In genomic region chr16:38137296-38137695, GRCm38 (mm10) we compare ENCODE assay signal across 8 mouse cellular contexts. TPM values are rescaled to one million over a fixed set of nuclear protein-coding genes. Genes with fewer than 3 reads are reported as not detected.
DNase-seq lines count a peak whose midpoint lies in the region; ATAC-seq and TF ChIP-seq lines count a peak whose summit lies in the region.

No protein-coding gene starts in this region.

- peak; percentile 67; the same call in 1 of the 2 replicates for TF ChIP-seq CTCF in small intestine, adult 2 months (IDR thresholded peaks at IDR 0.05; ENCODE audit: extremely low read depth, insufficient read length, insufficient replicate concordance, low read depth, low read length)

- H3K4me2 ChIP-seq in embryonic facial prominence, embryonic 15.5 days (replicated peaks): no peak overlapping the region
- no peak overlapping the region for H3K4me2 ChIP-seq in limb, embryonic 14.5 days (replicated peaks; ENCODE audit: low read depth, low read length, severe bottlenecking)

- H3K9ac ChIP-seq in embryonic facial prominence, embryonic 15.5 days: no peak overlapping the region
- H3K9ac ChIP-seq in limb, embryonic 14.5 days (ENCODE audit: low read depth, low read length, severe bottlenecking): no peak overlapping the region

- H3K27ac ChIP-seq in embryonic facial prominence, embryonic 15.5 days (replicated peaks): no peak overlapping the region
- no peak overlapping the region for H3K27ac ChIP-seq in limb, embryonic 14.5 days (replicated peaks; ENCODE audit: low read depth, low read length)
- no peak overlapping the region for H3K27ac ChIP-seq in small intestine, adult 2 months (ENCODE audit: insufficient read depth, low read depth, low read length)

- WGBS in embryonic facial prominence, embryonic 15.5 days: 49% methylated on average over 5 of the region's 5 CpGs
- WGBS in limb, embryonic 14.5 days: 32% methylated on average over 5 of the region's 5 CpGs
- 47% methylated on average over 5 of the region's 5 CpGs for WGBS in small intestine, adult 2 months

- no peaks in the 10 kb centered on the region for H3K36me3 ChIP-seq in embryonic facial prominence, embryonic 15.5 days
- 0 out of 2 replicates have a peak, but pooled peaks cover 2% of the 10 kb centered on the region for H3K36me3 ChIP-seq in limb, embryonic 14.5 days (ENCODE audit: control insufficient read depth, insufficient read depth, low read length)
- H3K36me3 ChIP-seq in small intestine, adult 2 months (ENCODE audit: control insufficient read depth, insufficient read depth, low read length): no peaks in the 10 kb centered on the region

- no peak overlapping the region for H3K4me3 ChIP-seq in embryonic facial prominence, embryonic 15.5 days (replicated peaks)
- no peak overlapping the region for H3K4me3 ChIP-seq in limb, embryonic 14.5 days (replicated peaks; ENCODE audit: low read length)
- no peak overlapping the region for H3K4me3 ChIP-seq in small intestine, adult 2 months (ENCODE audit: low read depth, low read length)

- peaks cover 18% of the 10 kb centered on the region; the same call in 1 of the 2 replicates for H3K4me1 ChIP-seq in embryonic facial prominence, embryonic 15.5 days
- peaks cover 8% of the 10 kb centered on the region for H3K4me1 ChIP-seq in limb, embryonic 14.5 days (ENCODE audit: control insufficient read depth, insufficient read depth, low read length)
- peaks cover 8% of the 10 kb centered on the region; the same call in 1 of the 2 replicates for H3K4me1 ChIP-seq in small intestine, adult 2 months (ENCODE audit: control insufficient read depth, insufficient read depth, insufficient read length, low read length)

- ATAC-seq in frontal cortex, adult (ENCODE audit: low TSS enrichment): peak; percentile 50; the same call in 1 of the 2 replicates
- ATAC-seq in embryonic facial prominence, embryonic 15.5 days (ENCODE audit: insufficient number of reproducible peaks, low FRiP score, low TSS enrichment, low read depth): peak; percentile 39; the same call in 1 of the 2 replicates
- ATAC-seq in limb, embryonic 14.5 days (ENCODE audit: low FRiP score, low read depth): peak; percentile 41; the same call in 1 of the 2 replicates

- no peaks in the 10 kb centered on the region for H3K9me3 ChIP-seq in embryonic facial prominence, embryonic 15.5 days (replicated peaks)
- no peaks in the 10 kb centered on the region for H3K9me3 ChIP-seq in limb, embryonic 14.5 days (ENCODE audit: control insufficient read depth, low read length)

- no peak for TF ChIP-seq POLR2A in limb, embryonic 14.5 days (IDR thresholded peaks at IDR 0.05; ENCODE audit: borderline replicate concordance, extremely low read depth, insufficient read depth, insufficient read length)
- no peak for TF ChIP-seq POLR2A in small intestine, adult 2 months (IDR thresholded peaks at IDR 0.05; ENCODE audit: low read depth, low read length)

- no peak for DNase-seq in frontal cortex, postnatal 36 days (ENCODE audit: low spot score in 2 of 2)
- peak; percentile 30 for DNase-seq in right cerebral cortex, postnatal 14 days
- no peak for DNase-seq in right cerebral cortex, postnatal 10 days (ENCODE audit: low spot score in 2 of 2)
- no peak for DNase-seq in limb, embryonic 14.5 days (ENCODE audit: low spot score)
- no peak for DNase-seq in Muller cell, postnatal 12 days (ENCODE audit: inconsistent ontology term)

- H3K27me3 ChIP-seq in embryonic facial prominence, embryonic 15.5 days: no peaks in the 10 kb centered on the region
- H3K27me3 ChIP-seq in limb, embryonic 14.5 days (ENCODE audit: control insufficient read depth, insufficient read depth, low read length): no peaks in the 10 kb centered on the region
- H3K27me3 ChIP-seq in small intestine, adult 2 months (ENCODE audit: control insufficient read depth, insufficient read depth, low read length): no peaks in the 10 kb centered on the region

RNA-seq across cellular contexts. Expression of gene Gsk3b, which starts 48.5 kb away (rescaled TPM):
- polyA plus RNA-seq in embryonic facial prominence, embryonic 15.5 days (2015; fragmentation: Nextera tagmentation; extraction: Ambion mirVana): 56.8 and 59.9 TPM in 2 replicates
- 17.5 and 20.1 TPM in 2 replicates for polyA plus RNA-seq in limb, embryonic 14.5 days (2012; rRNA removed)
- polyA plus RNA-seq in limb, embryonic 14.5 days (2014; fragmentation: Nextera tagmentation; extraction: Ambion mirVana): 61.3 and 63.2 TPM in 2 replicates
- polyA plus RNA-seq in small intestine, adult 2 months (2012; rRNA removed): 7.0 and 18.7 TPM in 2 replicates
